Mouse (Mus musculus) hindbrain, embryonic 12.5 days (tissue): ENCODE measurements around the gene Nt5c3. TPM values are rescaled to one million over a fixed set of nuclear protein-coding genes. Genes with fewer than 3 reads are reported as not detected.

Source experiments
- polyA plus RNA-seq: library from polyadenylated mRNA; unstranded; fragments of >200 nt; fragmentation: Nextera tagmentation; extraction: Ambion mirVana; gene quantifications from 2 replicates; pipeline ENCODE4 v1.2.1, GENCODE M21; 2016

Nt5c3 gene
- polyA plus RNA-seq, 1 experiment from 2014 or later: 102 TPM

Other genes with a start within 250 kb of the Nt5c3 start
- gene Lsm5, start 219.2 kb downstream of the Nt5c3 start, polyA plus RNA-seq: 142 and 150 TPM in 2 replicates
- gene Avl9, start 209.0 kb downstream of the Nt5c3 start, polyA plus RNA-seq: 39.0 and 44.8 TPM in 2 replicates
- gene Kbtbd2, start 126.1 kb downstream of the Nt5c3 start, polyA plus RNA-seq: 38.6 and 43.2 TPM in 2 replicates
- gene Fkbp9, start 91.9 kb downstream of the Nt5c3 start, polyA plus RNA-seq: 92.2 and 98.5 TPM in 2 replicates
- gene Vmn1r4, start 83 bp upstream of the Nt5c3 start, polyA plus RNA-seq: 0.27 and 0.36 TPM in 2 replicates
- not detected in 2 replicates for gene Vmn1r5, start 46.3 kb upstream of the Nt5c3 start, polyA plus RNA-seq
- not detected in 2 replicates for gene Vmn1r6, start 73.3 kb upstream of the Nt5c3 start, polyA plus RNA-seq
- not detected in 2 replicates for gene Vmn1r7, start 101.4 kb upstream of the Nt5c3 start, polyA plus RNA-seq
- gene Vmn1r8, start 108.4 kb upstream of the Nt5c3 start, polyA plus RNA-seq: not detected in 2 replicates
- gene Vmn1r9, start 142.9 kb upstream of the Nt5c3 start, polyA plus RNA-seq: not detected in 2 replicates
- gene Vmn1r10, start 185.5 kb upstream of the Nt5c3 start, polyA plus RNA-seq: not detected in 2 replicates
- not detected in 2 replicates for gene Vmn1r11, start 209.5 kb upstream of the Nt5c3 start, polyA plus RNA-seq
- not detected in 2 replicates for gene Vmn1r12, start 233.0 kb upstream of the Nt5c3 start, polyA plus RNA-seq